8 mouse cellular contexts compared by ENCODE assay signal in genomic region chr4:28176771-28177170, GRCm38 (mm10).
A peak's percentile ranks its signal among the peaks of the same experiment; 100 is the strongest.
DNase-seq lines count a peak whose midpoint lies in the region; ATAC-seq and TF ChIP-seq lines count a peak whose summit lies in the region.

No protein-coding gene starts in this region.

- H3K9me3 ChIP-seq in heart, embryonic 10.5 days = no peaks in the 10 kb centered on the region
- no peaks in the 10 kb centered on the region for H3K9me3 ChIP-seq in MEL (replicated peaks; ENCODE audit: insufficient read depth, low read length)
- H3K9me3 ChIP-seq in hindbrain, embryonic 14.5 days (ENCODE audit: control insufficient read depth, low read length) = no peaks in the 10 kb centered on the region
- H3K9me3 ChIP-seq in liver, embryonic 15.5 days (replicated peaks) = no peaks in the 10 kb centered on the region

- H3K79me2 ChIP-seq in MEL (ENCODE audit: control insufficient read depth, insufficient read depth, low read length, poor library complexity) = no peaks in the 10 kb centered on the region

- H3K27ac ChIP-seq in heart, embryonic 10.5 days = no peak overlapping the region
- no peak overlapping the region for H3K27ac ChIP-seq in MEL (ENCODE audit: control insufficient read depth, low read depth, low read length)
- H3K27ac ChIP-seq in hindbrain, embryonic 14.5 days = no peak overlapping the region
- no peak overlapping the region for H3K27ac ChIP-seq in liver, embryonic 15.5 days (replicated peaks)

- DNase-seq in heart, embryonic 10.5 days (ENCODE audit: low spot score) = peak; percentile 79
- DNase-seq in heart, postnatal 36 days = no peak
- DNase-seq in MEL (ENCODE audit: low read depth, low spot score) = peak; percentile 85
- DNase-seq in hindbrain, embryonic 14.5 days (ENCODE audit: low spot score) = peak; percentile 75
- peak; percentile 70 for DNase-seq in retina, embryonic 14.5 days (ENCODE audit: low spot score)
- DNase-seq in frontal cortex, adult 2 months (ENCODE audit: extremely low spot score in 1 of 2, low spot score in 1 of 2) = no peak

- no peak overlapping the region for H3K4me2 ChIP-seq in hindbrain, embryonic 14.5 days (replicated peaks)
- no peak overlapping the region for H3K4me2 ChIP-seq in liver, embryonic 15.5 days

- no peaks in the 10 kb centered on the region for H3K27me3 ChIP-seq in heart, embryonic 10.5 days (ENCODE audit: insufficient read depth, poor library complexity, severe bottlenecking)
- no peaks in the 10 kb centered on the region for H3K27me3 ChIP-seq in MEL (ENCODE audit: control insufficient read depth in 1 of 2, insufficient read depth in 2 of 2, low read length in 2 of 2)
- H3K27me3 ChIP-seq in hindbrain, embryonic 14.5 days (ENCODE audit: control insufficient read depth, insufficient read depth, low read length) = no peaks in the 10 kb centered on the region
- H3K27me3 ChIP-seq in liver, embryonic 15.5 days = no peaks in the 10 kb centered on the region

- intact Hi-C loops in heart, postnatal 36 days (cut with DNase I) = no loop called here

- TF ChIP-seq EP300 in MEL (IDR thresholded peaks at IDR 0.05; ENCODE audit: low read depth in 1 of 2, low read length in 2 of 2) = no peak

- no peak for TF ChIP-seq RAD21 in MEL (IDR thresholded peaks at IDR 0.05; ENCODE audit: low read depth, low read length)

- no peak overlapping the region for H3K9ac ChIP-seq in MEL (ENCODE audit: control insufficient read depth, low read depth, low read length, poor library complexity, severe bottlenecking)
- H3K9ac ChIP-seq in hindbrain, embryonic 14.5 days = no peak overlapping the region
- H3K9ac ChIP-seq in liver, embryonic 15.5 days = no peak overlapping the region

- 61% methylated on average over 3 of the region's 3 CpGs for WGBS in heart, embryonic 10.5 days
- 77% methylated on average over 3 of the region's 3 CpGs for WGBS in hindbrain, embryonic 14.5 days
- 54% methylated on average over 3 of the region's 3 CpGs for WGBS in liver, embryonic 15.5 days (ENCODE audit: insufficient replicate concordance)

- no peak for TF ChIP-seq CTCF in MEL (IDR thresholded peaks at IDR 0.05 in 2 of 3, conservative IDR thresholded peaks at IDR 0.05 in 1 of 3; ENCODE audit: control insufficient read depth in 1 of 3, insufficient read depth in 1 of 3, low read depth in 2 of 3, low read length in 3 of 3, poor library complexity in 1 of 3, severe bottlenecking in 1 of 3)

- no peak for TF ChIP-seq POLR2A in MEL (IDR thresholded peaks at IDR 0.05; ENCODE audit: control insufficient read depth in 1 of 2, insufficient read depth in 1 of 2, low read depth in 1 of 2, low read length in 2 of 2, poor library complexity in 1 of 2)

- no peaks in the 10 kb centered on the region for H3K4me1 ChIP-seq in heart, embryonic 10.5 days
- no peaks in the 10 kb centered on the region for H3K4me1 ChIP-seq in MEL (ENCODE audit: control insufficient read depth in 1 of 2, insufficient read depth in 2 of 2, low read length in 2 of 2)
- no peaks in the 10 kb centered on the region for H3K4me1 ChIP-seq in hindbrain, embryonic 14.5 days (replicated peaks; ENCODE audit: control insufficient read depth, insufficient read depth, low read length)
- no peaks in the 10 kb centered on the region for H3K4me1 ChIP-seq in liver, embryonic 15.5 days (replicated peaks)

- H3K4me3 ChIP-seq in heart, embryonic 10.5 days = no peak overlapping the region
- H3K4me3 ChIP-seq in MEL (ENCODE audit: control insufficient read depth in 1 of 2, insufficient read depth in 1 of 2, low read depth in 2 of 2, low read length in 2 of 2) = no peak overlapping the region
- H3K4me3 ChIP-seq in hindbrain, embryonic 14.5 days (replicated peaks; ENCODE audit: low read length) = no peak overlapping the region
- no peak overlapping the region for H3K4me3 ChIP-seq in liver, embryonic 15.5 days (replicated peaks)

- no peaks in the 10 kb centered on the region for H3K36me3 ChIP-seq in heart, embryonic 10.5 days
- no peaks in the 10 kb centered on the region for H3K36me3 ChIP-seq in MEL (ENCODE audit: control insufficient read depth in 1 of 2, insufficient read depth in 2 of 2, low read length in 2 of 2)
- H3K36me3 ChIP-seq in hindbrain, embryonic 14.5 days (replicated peaks; ENCODE audit: control insufficient read depth, insufficient read depth) = no peaks in the 10 kb centered on the region
- no peaks in the 10 kb centered on the region for H3K36me3 ChIP-seq in liver, embryonic 15.5 days (replicated peaks)

- peak; percentile 100 for ATAC-seq in erythroblast, adult 5-6 weeks (replicated peaks; ENCODE audit: low FRiP score, poor library complexity, severe bottlenecking)
- ATAC-seq in hindbrain, embryonic 14.5 days (ENCODE audit: low FRiP score) = peak; percentile 100
- peak; percentile 96 for ATAC-seq in liver, embryonic 15.5 days (ENCODE audit: insufficient read depth)

TF ChIP-seq in MEL, 35 proteins besides CTCF, POLR2A, EP300 and RAD21:
- TF ChIP-seq ZC3H11A (IDR thresholded peaks at IDR 0.05; ENCODE audit: low read depth, low read length) (no peak), UBTF (IDR thresholded peaks at IDR 0.05; ENCODE audit: borderline replicate concordance, insufficient read depth, low read depth, low read length) (no peak), ZMIZ1 (IDR thresholded peaks at IDR 0.05; ENCODE audit: low read depth, low read length) (no peak), MYC (IDR thresholded peaks at IDR 0.05; ENCODE audit: low read depth, low read length) (no peak), MAZ (IDR thresholded peaks at IDR 0.05; ENCODE audit: low read depth, low read length) (no peak), POLR2AphosphoS2 (IDR thresholded peaks at IDR 0.05; ENCODE audit: low read length) (no peak), CHD1 (IDR thresholded peaks at IDR 0.05; ENCODE audit: low read depth, low read length) (no peak), POLR2AphosphoS5 (IDR thresholded peaks at IDR 0.05; ENCODE audit: borderline replicate concordance, low read depth, low read length) (no peak), BHLHE40 (IDR thresholded peaks at IDR 0.05; ENCODE audit: borderline replicate concordance, low read depth, low read length) (no peak), GATA1 (IDR thresholded peaks at IDR 0.05; ENCODE audit: low read depth, low read length) (no peak), NRF1 (IDR thresholded peaks at IDR 0.05; ENCODE audit: insufficient read depth, low read depth, low read length, poor library complexity, severe bottlenecking) (no peak), USF1 (IDR thresholded peaks at IDR 0.05; ENCODE audit: low read depth, low read length) (no peak), MYB (IDR thresholded peaks at IDR 0.05; ENCODE audit: low read depth, low read length) (no peak), JUND (IDR thresholded peaks at IDR 0.05; ENCODE audit: low read depth, low read length) (no peak), ETS1 (IDR thresholded peaks at IDR 0.05; ENCODE audit: low read depth, low read length) (no peak), E2F4 (IDR thresholded peaks at IDR 0.05; ENCODE audit: borderline replicate concordance, low read depth, low read length) (no peak), MAFK (IDR thresholded peaks at IDR 0.05; ENCODE audit: borderline replicate concordance, low read depth, low read length) (no peak), ELF1 (IDR thresholded peaks at IDR 0.05; ENCODE audit: low read depth, low read length) (no peak), MXI1 (IDR thresholded peaks at IDR 0.05; ENCODE audit: low read depth, low read length) (no peak), GABPA (IDR thresholded peaks at IDR 0.05; ENCODE audit: low read depth, low read length) (no peak)

Comparison
In these comparisons a context has a peak if more than half of its experiments do, and no peak if none do; other contexts are left out.
1. DNase-seq: peak in heart, embryonic 10.5 days (single experiment), MEL (single experiment), hindbrain, embryonic 14.5 days (single experiment) and retina, embryonic 14.5 days (single experiment); none in heart, postnatal 36 days (0 of 2) and frontal cortex, adult 2 months (0 of 2).
2. Peak in every context shown above with its lines, with median percentiles within 50 percentile points of each other: ATAC-seq.